Mouse (Mus musculus): ENCODE measurements around the gene Gm3045.

DNA sequence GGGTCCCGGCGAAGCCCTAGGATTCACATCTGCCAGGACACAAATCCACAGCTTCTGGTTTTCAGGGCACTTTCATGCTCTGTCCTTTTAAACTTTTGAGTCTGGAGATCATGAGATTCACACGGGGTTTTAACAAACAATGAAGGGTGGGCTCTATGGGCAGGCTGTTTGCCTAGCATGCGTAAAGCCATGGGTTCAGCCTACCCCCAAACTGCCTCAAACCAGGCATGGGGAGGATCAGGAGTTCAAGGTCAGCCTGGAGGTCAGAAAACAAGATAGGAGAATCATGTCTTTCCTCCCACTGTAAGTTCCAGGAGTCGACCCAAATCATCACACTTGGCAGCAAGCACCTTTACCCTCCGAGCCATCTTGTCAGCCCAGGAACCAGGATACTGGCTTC is 6.9 kb upstream of the Gm3045 start:
- no peak for TF ChIP-seq IRF4 (IDR thresholded peaks at IDR 0.05; ENCODE audit: low read depth, low read length)
- TF ChIP-seq ZMIZ1 (IDR thresholded peaks at IDR 0.05; ENCODE audit: low read depth, low read length) = no peak
- TF ChIP-seq CTCF (conservative IDR thresholded peaks at IDR 0.05 in 1 of 2, IDR thresholded peaks at IDR 0.05 in 1 of 2; ENCODE audit: low read depth in 2 of 2, low read length in 2 of 2) = no peak
